ENCODE assay signal across 9 mouse cellular contexts in genomic region chr15:89547321-89547720, GRCm38 (mm10). TPM values are rescaled to one million over a fixed set of nuclear protein-coding genes. Genes with fewer than 3 reads are reported as not detected.
DNase-seq lines count a peak whose midpoint lies in the region; ATAC-seq lines count a peak whose summit lies in the region.
"Had no signal": no experiment of that assay in that cellular context is flagged by ENCODE, and none has a peak within 500 bp of the region (broad histone marks: within the 10 kb centered on the region; RNA-seq: fewer than 3 reads in every experiment).

No protein-coding gene starts in this region.

- H3K9me3 ChIP-seq in liver, embryonic 12.5 days (replicated peaks): no peaks in the 10 kb centered on the region
- no peaks in the 10 kb centered on the region for H3K9me3 ChIP-seq in hindbrain, embryonic 14.5 days (ENCODE audit: control insufficient read depth, low read length)
- H3K9me3 ChIP-seq in neural tube, embryonic 12.5 days: no peaks in the 10 kb centered on the region

- peaks cover 47% of the 10 kb centered on the region for H3K36me3 ChIP-seq in liver, embryonic 12.5 days
- H3K36me3 ChIP-seq in hindbrain, embryonic 14.5 days (replicated peaks; ENCODE audit: control insufficient read depth, insufficient read depth): peaks cover 41% of the 10 kb centered on the region
- H3K36me3 ChIP-seq in neural tube, embryonic 12.5 days: peaks cover 22% of the 10 kb centered on the region

- peak overlapping the region; percentile 55 for H3K4me2 ChIP-seq in liver, embryonic 12.5 days
- peak overlapping the region; percentile 34 for H3K4me2 ChIP-seq in hindbrain, embryonic 14.5 days (replicated peaks)
- peak overlapping the region; percentile 61 for H3K4me2 ChIP-seq in neural tube, embryonic 12.5 days (replicated peaks)

- H3K9ac ChIP-seq in liver, embryonic 12.5 days: no peak overlapping the region
- no peak overlapping the region for H3K9ac ChIP-seq in hindbrain, embryonic 14.5 days
- peak overlapping the region; percentile 14; the same call in 1 of the 2 replicates for H3K9ac ChIP-seq in neural tube, embryonic 12.5 days

- no peak overlapping the region for H3K4me3 ChIP-seq in liver, embryonic 12.5 days
- no peak overlapping the region for H3K4me3 ChIP-seq in hindbrain, embryonic 14.5 days (replicated peaks; ENCODE audit: low read length)
- peak overlapping the region; percentile 25; the same call in 1 of the 2 replicates for H3K4me3 ChIP-seq in neural tube, embryonic 12.5 days

- H3K27me3 ChIP-seq in liver, embryonic 12.5 days (replicated peaks): peaks cover 9% of the 10 kb centered on the region; the same call in 1 of the 2 replicates
- H3K27me3 ChIP-seq in hindbrain, embryonic 14.5 days (ENCODE audit: control insufficient read depth, insufficient read depth, low read length): no peaks in the 10 kb centered on the region
- peaks cover 23% of the 10 kb centered on the region for H3K27me3 ChIP-seq in neural tube, embryonic 12.5 days (replicated peaks)

- peak; percentile 42 for DNase-seq in cerebellum, adult 11 months
- no peak for DNase-seq in cerebellum, adult 18-20 months
- DNase-seq in liver: no peak
- DNase-seq in hindbrain, embryonic 14.5 days (ENCODE audit: low spot score): no peak
- DNase-seq in ovary, postnatal 10 days (ENCODE audit: low spot score): no peak
- DNase-seq in thymus, postnatal 36 days: no peak
- DNase-seq: thymus, postnatal 25 days had no signal

- no peak for ATAC-seq in liver, embryonic 12.5 days
- no peak for ATAC-seq in hindbrain, embryonic 14.5 days (ENCODE audit: low FRiP score)
- ATAC-seq in neural tube, embryonic 12.5 days (ENCODE audit: low FRiP score, low read depth): no peak

- 61% methylated on average over 8 of the region's 8 CpGs for WGBS in liver, embryonic 12.5 days (ENCODE audit: insufficient replicate concordance)
- 44% methylated on average over 8 of the region's 8 CpGs for WGBS in hindbrain, embryonic 14.5 days
- whole genome bisulfite sequencing in neural tube, embryonic 12.5 days: 53% methylated on average over 8 of the region's 8 CpGs

- no peaks in the 10 kb centered on the region for H3K4me1 ChIP-seq in liver, embryonic 12.5 days
- H3K4me1 ChIP-seq in hindbrain, embryonic 14.5 days (replicated peaks; ENCODE audit: control insufficient read depth, insufficient read depth, low read length): no peaks in the 10 kb centered on the region
- peaks cover 18% of the 10 kb centered on the region for H3K4me1 ChIP-seq in neural tube, embryonic 12.5 days

- H3K27ac ChIP-seq in liver, embryonic 12.5 days: no peak overlapping the region
- no peak overlapping the region for H3K27ac ChIP-seq in hindbrain, embryonic 14.5 days
- no peak overlapping the region for H3K27ac ChIP-seq in neural tube, embryonic 12.5 days

RNA-seq across cellular contexts. Expression of gene Acr, which starts 20.8 kb away (rescaled TPM):
- polyA plus RNA-seq in liver, embryonic 12.5 days (2016; fragmentation: Nextera tagmentation; extraction: Ambion mirVana): not detected in 2 replicates
- polyA plus RNA-seq in hindbrain, embryonic 14.5 days (2014; fragmentation: Nextera tagmentation; extraction: Ambion mirVana): 1.0 and 1.8 TPM in 2 replicates
- polyA plus RNA-seq in neural tube, embryonic 12.5 days (2016; fragmentation: Nextera tagmentation; extraction: Ambion mirVana): 1.0 TPM in 2 replicates

RNA-seq across cellular contexts. Expression of gene Rabl2, which starts 44.4 kb away (rescaled TPM):
- polyA plus RNA-seq in liver, embryonic 12.5 days (2016; fragmentation: Nextera tagmentation; extraction: Ambion mirVana): 10.3 and 11.2 TPM in 2 replicates
- 79.0 and 85.9 TPM in 2 replicates for polyA plus RNA-seq in hindbrain, embryonic 14.5 days (2014; fragmentation: Nextera tagmentation; extraction: Ambion mirVana)
- polyA plus RNA-seq in neural tube, embryonic 12.5 days (2016; fragmentation: Nextera tagmentation; extraction: Ambion mirVana): 74.7 and 82.9 TPM in 2 replicates

RNA-seq across cellular contexts. Expression of gene Shank3, which starts 47.9 kb away (rescaled TPM):
- polyA plus RNA-seq in liver, embryonic 12.5 days (2016; fragmentation: Nextera tagmentation; extraction: Ambion mirVana): 0.81 and 1.4 TPM in 2 replicates
- 8.6 and 9.6 TPM in 2 replicates for polyA plus RNA-seq in hindbrain, embryonic 14.5 days (2014; fragmentation: Nextera tagmentation; extraction: Ambion mirVana)
- polyA plus RNA-seq in neural tube, embryonic 12.5 days (2016; fragmentation: Nextera tagmentation; extraction: Ambion mirVana): 4.8 and 7.1 TPM in 2 replicates
